Mouse (Mus musculus): Measurements from ENCODE around the gene Otulin. TPM values are rescaled to one million over a fixed set of nuclear protein-coding genes. Genes with fewer than 3 reads are reported as not detected.

Otulin gene
- polyA plus RNA-seq, 2 experiments, result 14.6 to 24.1 TPM

GRCm38 (mm10) chr15:27492734-27493133, 137.8 kb downstream of the Otulin start:
- no peak for ATAC-seq (ENCODE audit: insufficient read depth)
- DNase-seq (ENCODE audit: low read depth in 3 of 3, low spot score in 3 of 3), result no peak
- TF ChIP-seq CTCF (IDR thresholded peaks at IDR 0.05; ENCODE audit: low read depth), result no peak
- TF ChIP-seq EP300 (IDR thresholded peaks at IDR 0.05; ENCODE audit: low read depth), result no peak
- 72% methylated on average over 1 of the region's 1 CpGs for WGBS (ENCODE audit: insufficient replicate concordance)
- H3K4me3 ChIP-seq (ENCODE audit: insufficient read depth in 1 of 2, low read depth in 2 of 2, low read length in 2 of 2), result no peak overlapping the region
- no peak overlapping the region for H3K4me2 ChIP-seq (ENCODE audit: low read depth)
- H3K4me1 ChIP-seq (replicated peaks; ENCODE audit: control insufficient read depth in 2 of 2, insufficient read depth in 2 of 2, low read length in 1 of 2), result peaks cover 67% of the 10 kb centered on the region in 2 experiments
- no peak overlapping the region for H3K9ac ChIP-seq (replicated peaks)
- no peaks in the 10 kb centered on the region for H3K9me3 ChIP-seq (ENCODE audit: control insufficient read depth, low read length)
- no peak overlapping the region for H3K27ac ChIP-seq
- H3K27me3 ChIP-seq (ENCODE audit: control insufficient read depth, insufficient read depth, low read length), result no peaks in the 10 kb centered on the region
- no peaks in the 10 kb centered on the region for H3K36me3 ChIP-seq (replicated peaks; ENCODE audit: control insufficient read depth, insufficient read depth, low read depth)

Small RNA genes within 50 kb of the gene (microRNA-seq; reads per million reads assigned to microRNA genes)
- gene Mir7117, result not detected

Other genes starting within 250 kb of the Otulin start
- gene Ank, start 164.0 kb downstream of the Otulin start, polyA plus RNA-seq (2012; rRNA removed), result 22.1 and 24.6 TPM in 2 replicates
- 13.6 and 14.1 TPM in 2 replicates for gene Ank, start 164.0 kb downstream of the Otulin start, polyA plus RNA-seq (2014; fragmentation: Nextera tagmentation; extraction: Ambion mirVana)
- gene Otulinl, start 50.9 kb upstream of the Otulin start, polyA plus RNA-seq (2012; rRNA removed), result 2.4 and 3.3 TPM in 2 replicates
- 6.8 and 8.7 TPM in 2 replicates for gene Otulinl, start 50.9 kb upstream of the Otulin start, polyA plus RNA-seq (2014; fragmentation: Nextera tagmentation; extraction: Ambion mirVana)

Data from liver, embryonic 14.5 days (tissue).